ENCODE assay signal across 37 mouse cellular contexts in genomic region chr4:96062045-96062444, GRCm38 (mm10). TPM values are rescaled to one million over a fixed set of nuclear protein-coding genes. Genes with fewer than 3 reads are reported as not detected.
"Had no signal": no experiment of that assay in that cellular context is flagged by ENCODE, and none has a peak within 500 bp of the region (broad histone marks: within the 10 kb centered on the region; RNA-seq: fewer than 3 reads in every experiment).

No protein-coding gene starts in this region.

- DNase-seq: left cerebral cortex, postnatal 4 days; liver; liver, embryonic 13.5 days; liver, postnatal 0 days; lung, adult 18-20 months; lung, adult 2 months; lung, embryonic 14.5 days; lung, postnatal 10 days; lung, postnatal 14 days; lung, postnatal 36 days; lung, postnatal 4 days; midbrain, embryonic 14.5 days had no signal

- H3K9me3 ChIP-seq: limb, embryonic 10.5 days; limb, embryonic 12.5 days; limb, embryonic 13.5 days; limb, embryonic 15.5 days; liver, embryonic 12.5 days; liver, embryonic 13.5 days; liver, embryonic 15.5 days; lung, embryonic 15.5 days; midbrain, embryonic 10.5 days; midbrain, embryonic 12.5 days; midbrain, embryonic 13.5 days; midbrain, embryonic 15.5 days; neural tube, embryonic 12.5 days had no signal

- H3K4me1 ChIP-seq: limb, embryonic 10.5 days; limb, embryonic 12.5 days; limb, embryonic 13.5 days; limb, embryonic 15.5 days; liver, embryonic 12.5 days; liver, embryonic 13.5 days; liver, embryonic 15.5 days; lung, embryonic 15.5 days; megakaryocyte, embryonic 14.5 days; midbrain, embryonic 10.5 days; midbrain, embryonic 12.5 days; midbrain, embryonic 13.5 days; midbrain, embryonic 15.5 days; neural tube, embryonic 12.5 days had no signal

- H3K4me2 ChIP-seq: limb, embryonic 12.5 days; limb, embryonic 13.5 days; limb, embryonic 15.5 days; liver, embryonic 11.5 days; liver, embryonic 12.5 days; liver, embryonic 13.5 days; liver, embryonic 15.5 days; lung, embryonic 14.5 days; lung, embryonic 15.5 days; midbrain, embryonic 11.5 days; midbrain, embryonic 12.5 days; midbrain, embryonic 13.5 days; midbrain, embryonic 15.5 days; neural tube, embryonic 12.5 days had no signal

- H3K36me3 ChIP-seq: limb, embryonic 10.5 days; limb, embryonic 12.5 days; limb, embryonic 13.5 days; limb, embryonic 15.5 days; liver, embryonic 12.5 days; liver, embryonic 13.5 days; liver, embryonic 15.5 days; lung, embryonic 15.5 days; midbrain, embryonic 10.5 days; midbrain, embryonic 12.5 days; midbrain, embryonic 13.5 days; midbrain, embryonic 15.5 days; neural tube, embryonic 12.5 days had no signal

- ATAC-seq: liver, embryonic 12.5 days; liver, postnatal 0 days; lung, postnatal 0 days; midbrain, embryonic 13.5 days; midbrain, embryonic 15.5 days; midbrain, embryonic 16.5 days had no signal

- H3K9ac ChIP-seq: limb, embryonic 12.5 days; limb, embryonic 13.5 days; limb, embryonic 15.5 days; liver, embryonic 12.5 days; liver, embryonic 13.5 days; liver, embryonic 14.5 days; liver, embryonic 15.5 days; liver, postnatal 0 days; lung, embryonic 14.5 days; lung, embryonic 15.5 days; midbrain, embryonic 12.5 days; midbrain, embryonic 13.5 days; midbrain, embryonic 15.5 days; neural tube, embryonic 12.5 days had no signal

- H3K4me3 ChIP-seq: limb, embryonic 10.5 days; limb, embryonic 12.5 days; limb, embryonic 13.5 days; limb, embryonic 15.5 days; liver, embryonic 12.5 days; liver, embryonic 13.5 days; liver, embryonic 15.5 days; lung, embryonic 15.5 days; megakaryocyte, embryonic 14.5 days; midbrain, embryonic 10.5 days; midbrain, embryonic 12.5 days; midbrain, embryonic 13.5 days; midbrain, embryonic 15.5 days; myocyte; neural tube, embryonic 12.5 days had no signal

- H3K27ac ChIP-seq: limb, embryonic 10.5 days; limb, embryonic 12.5 days; limb, embryonic 13.5 days; limb, embryonic 15.5 days; liver, embryonic 12.5 days; liver, embryonic 13.5 days; liver, embryonic 14.5 days; liver, embryonic 15.5 days; lung, embryonic 15.5 days; macrophage; midbrain, embryonic 10.5 days; midbrain, embryonic 12.5 days; midbrain, embryonic 13.5 days; midbrain, embryonic 15.5 days; neural tube, embryonic 12.5 days had no signal

- H3K27me3 ChIP-seq: limb, embryonic 12.5 days; limb, embryonic 13.5 days; limb, embryonic 15.5 days; liver, embryonic 12.5 days; liver, embryonic 13.5 days; liver, embryonic 15.5 days; lung, embryonic 15.5 days; megakaryocyte, embryonic 14.5 days; midbrain, embryonic 12.5 days; midbrain, embryonic 13.5 days; midbrain, embryonic 15.5 days; neural tube, embryonic 12.5 days had no signal

RNA-seq across cellular contexts. Expression of gene Cyp2j13, which starts 15.3 kb away (rescaled TPM):
- polyA plus RNA-seq: limb, embryonic 10.5 days; limb, embryonic 15.5 days; liver, adult 2 months; liver, embryonic 11.5 days; liver, embryonic 12.5 days; liver, embryonic 13.5 days; liver, embryonic 14.5 days; liver, embryonic 15.5 days; liver, embryonic 16.5 days; liver, postnatal 0 days; lung, adult 2 months; lung, embryonic 14.5 days; lung, embryonic 15.5 days; lung, embryonic 16.5 days; lung, postnatal 0 days; macrophage; midbrain, embryonic 11.5 days; midbrain, embryonic 12.5 days; midbrain, embryonic 13.5 days; midbrain, embryonic 14.5 days; midbrain, embryonic 15.5 days; midbrain, embryonic 16.5 days; midbrain, postnatal 0 days; myocyte; neural tube, embryonic 11.5 days; neural tube, embryonic 12.5 days had no signal
